ENCODE assay signal across 23 mouse cellular contexts in the genomic region with DNA sequence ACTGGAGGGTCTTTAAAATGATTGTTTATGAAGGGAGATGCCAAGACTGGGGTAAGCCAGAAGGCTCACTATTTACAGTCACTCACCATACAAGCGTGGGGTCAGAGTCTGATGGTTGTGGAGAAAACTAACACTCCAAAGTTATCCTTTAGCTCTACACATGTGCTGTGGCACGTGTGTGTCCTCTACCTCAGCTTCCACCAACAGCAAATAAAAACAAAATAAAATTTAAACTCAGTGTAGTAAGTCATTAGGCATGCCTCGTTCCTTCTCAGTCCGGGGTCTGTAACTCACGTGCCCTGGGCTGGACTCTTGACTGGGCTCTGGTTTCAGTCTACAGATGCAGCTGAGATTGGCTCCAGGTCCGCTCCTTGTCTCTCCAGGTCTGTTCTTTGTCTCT. TPM values are rescaled to one million over a fixed set of nuclear protein-coding genes. Genes with fewer than 3 reads are reported as not detected.
DNase-seq lines count a peak whose midpoint lies in the region; ATAC-seq and TF ChIP-seq lines count a peak whose summit lies in the region.
"Had no signal": no experiment of that assay in that cellular context is flagged by ENCODE, and none has a peak within 500 bp of the region (broad histone marks: within the 10 kb centered on the region; RNA-seq: fewer than 3 reads in every experiment).

No protein-coding gene starts in this region.

- H3K9ac ChIP-seq in embryonic facial prominence, embryonic 14.5 days (ENCODE audit: low read depth, low read length), result no peak overlapping the region
- H3K9ac ChIP-seq in liver, embryonic 16.5 days (ENCODE audit: low read depth, low read length), result no peak overlapping the region
- H3K9ac ChIP-seq in liver, embryonic 12.5 days, result no peak overlapping the region
- H3K9ac ChIP-seq: embryonic facial prominence, embryonic 13.5 days; heart, embryonic 15.5 days; hindbrain, embryonic 15.5 days had no signal

- no peak for TF ChIP-seq CTCF in kidney, adult 2 months (conservative IDR thresholded peaks at IDR 0.05; ENCODE audit: insufficient read depth, insufficient read length, low read depth, low read length)

- no peak for DNase-seq in embryonic facial prominence, embryonic 14.5 days (ENCODE audit: low spot score)
- no peak for DNase-seq in embryonic facial prominence, embryonic 10.5 days (ENCODE audit: low spot score)
- DNase-seq in kidney, adult 2 months, result peak; percentile 57
- no peak for DNase-seq in kidney, postnatal 14 days
- DNase-seq in kidney, postnatal 36 days, result peak; percentile 29 to 41
- no peak for DNase-seq in forebrain, embryonic 10.5 days (ENCODE audit: extremely low spot score, low spot score)
- DNase-seq: adrenal gland, adult 8-10 months; adrenal gland, postnatal 36 days; B cell, adult 2 months; cerebellum, adult 9-10 months; cerebellum, postnatal 25 days; gastrocnemius, postnatal 36 days; heart, adult 18-20 months; heart, postnatal 14 days had no signal

- no peak overlapping the region for H3K4me3 ChIP-seq in embryonic facial prominence, embryonic 14.5 days (ENCODE audit: low read depth, low read length)
- H3K4me3 ChIP-seq in embryonic facial prominence, embryonic 10.5 days, result no peak overlapping the region
- H3K4me3 ChIP-seq in kidney, adult 2 months (ENCODE audit: insufficient read depth, low read depth, low read length), result no peak overlapping the region
- no peak overlapping the region for H3K4me3 ChIP-seq in liver, embryonic 16.5 days (ENCODE audit: low read depth, low read length)
- no peak overlapping the region for H3K4me3 ChIP-seq in liver, embryonic 12.5 days
- H3K4me3 ChIP-seq in forebrain, embryonic 10.5 days, result no peak overlapping the region
- H3K4me3 ChIP-seq: embryonic facial prominence, embryonic 13.5 days; heart, embryonic 15.5 days; hindbrain, embryonic 15.5 days had no signal

- no peak for ATAC-seq in embryonic facial prominence, embryonic 14.5 days (ENCODE audit: low read depth)
- ATAC-seq in liver, embryonic 16.5 days (ENCODE audit: low read depth), result peak; percentile 56; the same call in 1 of the 2 replicates
- no peak for ATAC-seq in liver, embryonic 12.5 days
- ATAC-seq: CD4-positive, CD25-positive, alpha-beta regulatory T cell, adult 4 months; forebrain, embryonic 14.5 days had no signal

- WGBS in embryonic facial prominence, embryonic 14.5 days, result 57% methylated on average over 6 of the region's 6 CpGs
- WGBS in embryonic facial prominence, embryonic 10.5 days, result 69% methylated on average over 6 of the region's 6 CpGs
- WGBS in kidney, adult 2 months, result 45% methylated on average over 6 of the region's 6 CpGs
- 66% methylated on average over 6 of the region's 6 CpGs for WGBS in liver, embryonic 16.5 days (ENCODE audit: insufficient replicate concordance)
- WGBS in liver, embryonic 12.5 days (ENCODE audit: insufficient replicate concordance), result 63% methylated on average over 6 of the region's 6 CpGs
- 86% methylated on average over 6 of the region's 6 CpGs for WGBS in forebrain, embryonic 10.5 days

- no peaks in the 10 kb centered on the region for H3K9me3 ChIP-seq in embryonic facial prominence, embryonic 14.5 days (ENCODE audit: control insufficient read depth, low read length)
- no peaks in the 10 kb centered on the region for H3K9me3 ChIP-seq in embryonic facial prominence, embryonic 10.5 days
- H3K9me3 ChIP-seq in liver, embryonic 16.5 days (replicated peaks; ENCODE audit: control insufficient read depth, low read length), result no peaks in the 10 kb centered on the region
- H3K9me3 ChIP-seq in liver, embryonic 12.5 days (replicated peaks), result no peaks in the 10 kb centered on the region
- no peaks in the 10 kb centered on the region for H3K9me3 ChIP-seq in forebrain, embryonic 10.5 days
- H3K9me3 ChIP-seq: embryonic facial prominence, embryonic 13.5 days; G1E; heart, embryonic 15.5 days; hindbrain, embryonic 15.5 days had no signal

- H3K4me1 ChIP-seq in embryonic facial prominence, embryonic 14.5 days (ENCODE audit: control insufficient read depth, insufficient read depth, low read length), result peaks cover 10% of the 10 kb centered on the region
- H3K4me1 ChIP-seq in embryonic facial prominence, embryonic 10.5 days, result 0 out of 2 replicates have a peak, but pooled peaks cover 3% of the 10 kb centered on the region
- peaks cover 6% of the 10 kb centered on the region for H3K4me1 ChIP-seq in kidney, adult 2 months (ENCODE audit: control insufficient read depth, insufficient read depth, low read length)
- peaks cover 3% of the 10 kb centered on the region; the same call in 1 of the 2 replicates for H3K4me1 ChIP-seq in liver, embryonic 16.5 days (ENCODE audit: control insufficient read depth, low read depth, low read length)
- H3K4me1 ChIP-seq in liver, embryonic 12.5 days, result peaks cover 26% of the 10 kb centered on the region
- peaks cover 16% of the 10 kb centered on the region for H3K4me1 ChIP-seq in forebrain, embryonic 10.5 days
- H3K4me1 ChIP-seq: hindbrain, embryonic 15.5 days had no signal

- 0 out of 2 replicates have a peak overlapping the region, but pooled peaks have one; percentile 11 for H3K27ac ChIP-seq in embryonic facial prominence, embryonic 14.5 days (replicated peaks; ENCODE audit: low read depth, low read length)
- H3K27ac ChIP-seq in embryonic facial prominence, embryonic 10.5 days (replicated peaks), result no peak overlapping the region
- peak overlapping the region; percentile 47; the same call in 1 of the 2 replicates for H3K27ac ChIP-seq in kidney, adult 2 months (ENCODE audit: insufficient read depth, low read depth, low read length)
- H3K27ac ChIP-seq in liver, embryonic 16.5 days (ENCODE audit: low read length), result no peak overlapping the region
- no peak overlapping the region for H3K27ac ChIP-seq in liver, embryonic 12.5 days
- H3K27ac ChIP-seq in forebrain, embryonic 10.5 days, result no peak overlapping the region
- H3K27ac ChIP-seq: hindbrain, embryonic 15.5 days had no signal

- no peaks in the 10 kb centered on the region for H3K27me3 ChIP-seq in embryonic facial prominence, embryonic 14.5 days (replicated peaks; ENCODE audit: control insufficient read depth, insufficient read depth, low read length)
- no peaks in the 10 kb centered on the region for H3K27me3 ChIP-seq in embryonic facial prominence, embryonic 10.5 days (replicated peaks; ENCODE audit: low read depth, poor library complexity, severe bottlenecking)
- H3K27me3 ChIP-seq in kidney, adult 2 months (replicated peaks; ENCODE audit: control insufficient read depth, insufficient read depth, low read length), result no peaks in the 10 kb centered on the region
- H3K27me3 ChIP-seq in liver, embryonic 16.5 days (ENCODE audit: control insufficient read depth, insufficient read depth, low read depth, low read length), result no peaks in the 10 kb centered on the region
- H3K27me3 ChIP-seq in liver, embryonic 12.5 days (replicated peaks), result no peaks in the 10 kb centered on the region
- H3K27me3 ChIP-seq in forebrain, embryonic 10.5 days (ENCODE audit: poor library complexity, severe bottlenecking), result no peaks in the 10 kb centered on the region
- H3K27me3 ChIP-seq: embryonic facial prominence, embryonic 13.5 days; heart, embryonic 15.5 days; hindbrain, embryonic 15.5 days had no signal

- no peaks in the 10 kb centered on the region for H3K36me3 ChIP-seq in embryonic facial prominence, embryonic 14.5 days (ENCODE audit: control insufficient read depth, insufficient read depth, low read length)
- no peaks in the 10 kb centered on the region for H3K36me3 ChIP-seq in embryonic facial prominence, embryonic 10.5 days (replicated peaks)
- H3K36me3 ChIP-seq in kidney, adult 2 months (ENCODE audit: control insufficient read depth, insufficient read depth, low read length), result no peaks in the 10 kb centered on the region
- H3K36me3 ChIP-seq in liver, embryonic 16.5 days (ENCODE audit: control insufficient read depth, insufficient read depth), result no peaks in the 10 kb centered on the region
- no peaks in the 10 kb centered on the region for H3K36me3 ChIP-seq in liver, embryonic 12.5 days
- H3K36me3 ChIP-seq in forebrain, embryonic 10.5 days (replicated peaks), result no peaks in the 10 kb centered on the region
- H3K36me3 ChIP-seq: embryonic facial prominence, embryonic 13.5 days; heart, embryonic 15.5 days; hindbrain, embryonic 15.5 days had no signal

- TF ChIP-seq POLR2A in kidney, adult 2 months (IDR thresholded peaks at IDR 0.05; ENCODE audit: low read depth, low read length), result no peak

- no peak overlapping the region for H3K4me2 ChIP-seq in embryonic facial prominence, embryonic 14.5 days (ENCODE audit: low read depth, low read length)
- H3K4me2 ChIP-seq in liver, embryonic 16.5 days (ENCODE audit: low read depth, low read length), result no peak overlapping the region
- H3K4me2 ChIP-seq in liver, embryonic 12.5 days, result no peak overlapping the region
- H3K4me2 ChIP-seq: embryonic facial prominence, embryonic 13.5 days; heart, embryonic 11.5 days; heart, embryonic 15.5 days; hindbrain, embryonic 15.5 days had no signal

RNA-seq across cellular contexts. Expression of gene St7, which starts 27.3 kb away (rescaled TPM):
- 25.0 and 31.1 TPM in 2 replicates for polyA plus RNA-seq in embryonic facial prominence, embryonic 14.5 days (2014; fragmentation: Nextera tagmentation; extraction: Ambion mirVana)
- polyA plus RNA-seq in embryonic facial prominence, embryonic 10.5 days (2016; fragmentation: Nextera tagmentation; extraction: Ambion mirVana), result 19.0 and 21.7 TPM in 2 replicates
- 14.3 and 17.0 TPM in 2 replicates for polyA plus RNA-seq in kidney, adult 2 months (2012; rRNA removed)
- 8.7 and 9.3 TPM in 2 replicates for polyA plus RNA-seq in liver, embryonic 16.5 days (2015; fragmentation: Nextera tagmentation; extraction: Ambion mirVana)
- polyA plus RNA-seq in liver, embryonic 12.5 days (2016; fragmentation: Nextera tagmentation; extraction: Ambion mirVana), result 13.8 and 14.5 TPM in 2 replicates
- polyA plus RNA-seq in forebrain, embryonic 10.5 days (2016; fragmentation: Nextera tagmentation; extraction: Ambion mirVana), result 19.1 and 22.9 TPM in 2 replicates

Comparison
In these comparisons a context has a peak if more than half of its experiments do, and no peak if none do; other contexts are left out.
1. DNase-seq: peak in kidney, adult 2 months (single experiment) and kidney, postnatal 36 days (2 of 2); none in embryonic facial prominence, embryonic 14.5 days (single experiment), embryonic facial prominence, embryonic 10.5 days (single experiment), kidney, postnatal 14 days (single experiment) and forebrain, embryonic 10.5 days (single experiment).
2. H3K27ac ChIP-seq: peak in embryonic facial prominence, embryonic 14.5 days (single experiment) and kidney, adult 2 months (single experiment); none in embryonic facial prominence, embryonic 10.5 days (single experiment), liver, embryonic 16.5 days (single experiment), liver, embryonic 12.5 days (single experiment) and forebrain, embryonic 10.5 days (single experiment).